Mouse (Mus musculus) brown adipose tissue, adult 24 weeks (tissue): ENCODE results near the gene Mark1. TPM values are rescaled to one million over a fixed set of nuclear protein-coding genes. Genes with fewer than 3 reads are reported as not detected.
A peak's percentile ranks its signal among the peaks of the same experiment; 100 is the strongest.

Source experiments
- H3K27ac ChIP-seq: fragments of 200-500 bp; replicated peaks from 2 replicates; pipeline ENCODE4 v1.5.1; 2012; ENCODE audit warnings: low read depth, mild to moderate bottlenecking, low read length
- H3K4me1 ChIP-seq: fragments of 200-500 bp; 2 replicates; pipeline ENCODE4 v1.6.1; 2012; ENCODE audit warnings: low read length, mixed read lengths; ENCODE audit not compliant: control insufficient read depth, insufficient read depth, insufficient read length
- H3K4me3 ChIP-seq: fragments of 200-500 bp; 2 replicates; pipeline ENCODE4 v1.5.1; 2012; ENCODE audit warnings: low read depth, mild to moderate bottlenecking, low read length, moderate library complexity; ENCODE audit not compliant: insufficient read depth
- polyA plus RNA-seq: library from polyadenylated mRNA; stranded (reverse); fragments of >200 nt; gene quantifications from 2 replicates; pipeline ENCODE4 v1.2.4, GENCODE M21; 2012; ENCODE audit not compliant: missing spikeins, insufficient read depth, insufficient read length

Mark1 gene
- polyA plus RNA-seq = 2.3 and 4.1 TPM in 2 replicates

DNA sequence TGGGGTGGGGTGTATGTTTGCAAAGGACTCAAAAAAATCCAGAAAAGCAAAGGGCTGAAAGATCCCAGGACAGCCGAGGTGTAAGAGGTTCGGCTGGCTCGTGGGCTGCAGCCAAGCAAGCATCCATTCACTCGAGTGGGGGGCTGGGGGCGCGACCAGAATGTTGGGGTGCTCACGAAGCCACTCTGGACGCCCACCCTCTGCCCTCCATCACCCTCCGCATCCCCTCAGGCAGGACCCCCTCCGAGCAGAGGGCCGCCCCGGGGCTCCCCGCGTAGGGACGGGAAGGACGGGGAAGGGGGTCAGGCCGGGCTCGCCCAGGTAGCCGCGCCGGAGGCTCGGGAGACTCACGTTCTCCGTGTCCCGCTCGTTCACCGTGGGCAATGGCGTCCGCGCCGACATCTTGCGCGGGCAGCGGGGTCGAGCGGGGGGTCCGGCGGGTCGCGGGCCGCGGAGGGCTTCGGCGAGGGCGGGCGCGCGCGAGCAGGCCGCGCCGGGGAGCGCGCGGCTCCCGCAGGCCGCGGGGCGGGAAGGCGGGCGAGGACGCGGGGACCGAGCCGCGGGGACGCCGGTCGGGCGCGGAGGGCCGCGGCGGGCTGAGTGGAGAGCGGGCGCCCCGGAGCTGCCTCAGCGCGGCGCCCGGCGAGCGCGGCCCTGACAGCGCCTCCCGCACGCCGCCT lies at the start of gene Mark1:
TSS of gene Mark1 (minus strand) at position 500 of the 680 bp plus-strand sequence.
- H3K4me3 ChIP-seq = peak within 1 kb of the TSS; percentile 67
- no peaks in the 10 kb centered on the region for H3K4me1 ChIP-seq
- no peak within 1 kb of the TSS for H3K27ac ChIP-seq

DNA sequence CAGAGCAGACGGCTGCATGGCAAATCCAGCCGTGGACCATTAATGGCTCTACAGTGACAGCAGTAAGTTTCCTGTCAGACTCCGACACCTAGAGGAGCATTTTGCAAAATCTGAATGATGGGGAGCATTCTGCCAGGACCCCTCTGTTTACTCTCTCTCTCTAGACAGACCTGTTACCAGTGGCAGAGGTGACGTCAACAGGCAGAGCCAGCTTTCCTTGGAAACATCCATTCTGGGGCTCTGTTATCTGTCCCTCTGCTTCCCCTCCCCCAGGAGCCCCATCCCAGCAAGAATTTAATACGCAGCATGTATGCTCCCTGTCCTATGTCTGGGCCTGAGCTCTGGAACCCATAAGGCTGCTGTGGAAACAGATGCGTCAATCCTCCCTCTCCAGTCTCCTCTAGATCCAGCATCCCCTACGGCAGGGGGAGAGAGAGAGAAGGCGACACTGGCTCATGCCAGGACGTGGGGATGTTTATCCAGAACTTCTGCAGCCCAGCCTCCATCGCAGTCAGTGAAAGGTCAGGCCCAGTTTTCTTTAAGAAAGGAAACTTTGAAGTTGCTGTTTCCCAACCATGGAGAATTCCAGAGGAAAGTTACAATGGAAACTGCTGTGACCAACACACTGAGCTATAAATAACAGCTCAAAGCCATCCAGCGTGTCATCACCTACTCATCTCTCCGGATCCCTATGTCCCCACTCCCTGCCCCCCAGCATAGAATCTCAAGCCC lies 48.3 kb upstream of the Mark1 start:
- H3K27ac ChIP-seq = peak overlapping the region; percentile 73
- peaks cover 9% of the 10 kb centered on the region for H3K4me1 ChIP-seq
- no peak overlapping the region for H3K4me3 ChIP-seq

DNA sequence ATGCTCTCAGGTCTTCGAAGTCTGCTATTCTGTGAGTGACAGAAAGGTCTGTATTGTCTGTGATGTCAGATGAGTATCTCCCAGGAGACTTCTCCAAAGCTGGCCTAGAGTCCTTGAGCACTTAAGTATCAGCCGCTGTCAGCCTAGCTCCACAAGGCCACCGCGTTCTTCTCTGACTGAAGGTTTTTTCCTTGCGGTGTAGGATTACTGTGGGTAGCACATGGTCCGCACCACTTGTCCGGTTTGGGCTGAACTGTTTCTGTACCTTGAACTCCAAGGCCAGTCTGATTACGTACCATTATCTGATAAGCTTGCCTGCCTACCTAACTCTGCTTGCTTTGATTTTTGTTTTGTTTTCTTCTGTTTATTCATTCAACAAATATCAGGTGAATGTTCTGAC lies 47.1 kb upstream of the Mark1 start:
- no peak overlapping the region for H3K27ac ChIP-seq
- H3K4me3 ChIP-seq = no peak overlapping the region
- peaks cover 9% of the 10 kb centered on the region for H3K4me1 ChIP-seq

DNA sequence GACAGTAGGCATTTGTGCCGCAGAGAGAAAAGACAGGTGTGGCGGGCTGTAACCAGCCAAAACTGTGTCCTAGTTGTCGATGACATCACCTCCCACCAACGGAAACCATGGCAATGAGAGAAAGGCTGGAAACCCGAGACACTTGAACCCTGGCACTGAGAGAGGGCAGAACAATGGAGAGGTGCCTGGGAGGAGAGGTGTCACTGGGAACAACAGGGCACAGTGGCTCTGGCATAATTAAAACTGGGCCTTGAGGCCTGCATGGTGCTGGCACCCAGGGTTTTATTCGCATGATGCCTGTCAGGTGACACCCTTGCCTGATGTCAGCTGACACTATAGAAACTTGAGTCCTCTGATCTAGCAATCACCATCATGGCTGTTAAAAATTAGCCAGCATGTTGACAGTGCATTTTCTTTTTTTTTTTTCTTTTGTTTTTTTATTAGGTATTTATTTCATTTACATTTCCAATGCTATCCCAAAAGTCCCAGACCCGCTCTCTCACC lies 38.9 kb upstream of the Mark1 start:
- no peaks in the 10 kb centered on the region for H3K4me1 ChIP-seq

DNA sequence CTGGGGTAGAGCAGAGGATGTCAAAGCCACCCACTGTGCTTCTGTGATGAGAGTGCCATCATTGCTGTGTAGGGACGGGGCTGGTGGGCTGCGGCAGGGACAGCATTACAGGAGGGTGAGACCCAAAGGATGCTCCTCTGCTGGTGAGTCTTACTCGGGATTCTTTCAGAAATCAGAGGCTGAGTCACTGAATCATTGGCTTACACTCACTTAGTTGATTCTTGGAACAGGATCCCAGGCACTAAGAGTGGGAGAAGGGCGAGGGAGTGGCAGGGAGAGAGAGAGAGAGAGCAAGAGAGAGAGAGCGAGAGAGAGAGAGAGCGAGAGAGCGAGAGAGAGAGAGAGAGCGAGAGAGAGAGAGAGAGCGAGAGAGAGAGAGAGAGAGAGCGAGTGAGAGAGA lies 31.2 kb upstream of the Mark1 start:
- H3K27ac ChIP-seq = no peak overlapping the region
- no peaks in the 10 kb centered on the region for H3K4me1 ChIP-seq
- H3K4me3 ChIP-seq = no peak overlapping the region

More for the DNA sequence above, 38.9 kb upstream of the Mark1 start:
- H3K4me3 ChIP-seq = no peak overlapping the region
- H3K27ac ChIP-seq = no peak overlapping the region

DNA sequence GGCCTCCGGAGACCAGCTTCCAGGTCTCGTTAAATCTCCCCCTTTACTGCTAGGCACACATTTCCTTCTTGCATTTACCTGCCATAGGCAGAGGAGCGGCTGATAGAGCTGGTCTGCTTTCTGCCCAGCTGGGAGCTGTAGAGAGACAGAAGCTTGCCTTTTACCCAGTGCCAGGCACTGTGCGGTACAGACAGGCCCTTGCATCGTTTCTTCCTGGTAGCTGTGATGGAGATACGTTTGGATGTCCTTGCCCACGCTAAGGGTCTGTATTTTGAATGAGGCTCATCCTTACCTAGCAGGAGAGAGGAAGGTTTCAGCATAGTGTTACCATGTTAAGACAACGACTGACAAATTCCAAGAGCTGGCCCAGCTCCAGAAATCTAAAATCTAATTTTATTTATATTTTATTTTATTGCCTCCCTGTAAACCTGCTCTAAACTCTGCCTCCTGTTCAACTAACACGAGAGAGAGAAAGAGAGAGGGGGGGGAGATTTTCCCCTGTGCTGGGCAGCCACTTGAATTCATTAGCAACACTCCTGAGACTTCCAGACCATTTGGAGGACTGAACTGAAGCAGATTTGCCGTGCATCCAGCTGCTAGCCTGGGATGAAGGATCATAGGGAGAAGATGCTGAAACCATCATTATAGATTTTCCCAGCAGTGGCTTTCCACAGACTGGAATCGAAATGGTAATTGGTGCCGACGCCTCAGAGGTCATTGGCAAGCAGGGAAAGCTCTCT lies 21.2 kb upstream of the Mark1 start:
- Histone ChIP-seq H3K4me3 (no peak overlapping the region), H3K27ac (no peak overlapping the region), H3K4me1 (no peaks in the 10 kb centered on the region)

DNA sequence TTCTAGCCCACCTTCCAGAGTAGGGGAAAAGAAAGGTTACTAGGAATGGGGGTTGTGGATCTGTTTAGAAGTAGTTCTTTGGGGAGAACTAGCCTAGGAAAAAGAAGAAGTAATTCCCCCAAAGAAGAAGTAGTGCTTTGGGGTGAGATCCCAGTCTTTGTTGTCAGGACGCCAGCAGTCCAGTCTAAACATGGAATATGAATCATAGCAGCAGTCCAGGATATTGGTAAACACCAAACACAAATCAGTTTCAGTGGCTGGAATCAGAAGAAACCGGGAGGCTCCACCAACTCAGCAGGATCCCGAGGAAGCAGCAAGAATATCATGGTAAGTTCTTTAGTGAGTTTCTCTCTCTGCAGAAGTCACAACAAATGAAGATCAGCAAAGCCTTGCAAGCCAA lies 13.2 kb upstream of the Mark1 start:
- no peak overlapping the region for H3K4me3 ChIP-seq
- H3K27ac ChIP-seq = no peak overlapping the region

DNA sequence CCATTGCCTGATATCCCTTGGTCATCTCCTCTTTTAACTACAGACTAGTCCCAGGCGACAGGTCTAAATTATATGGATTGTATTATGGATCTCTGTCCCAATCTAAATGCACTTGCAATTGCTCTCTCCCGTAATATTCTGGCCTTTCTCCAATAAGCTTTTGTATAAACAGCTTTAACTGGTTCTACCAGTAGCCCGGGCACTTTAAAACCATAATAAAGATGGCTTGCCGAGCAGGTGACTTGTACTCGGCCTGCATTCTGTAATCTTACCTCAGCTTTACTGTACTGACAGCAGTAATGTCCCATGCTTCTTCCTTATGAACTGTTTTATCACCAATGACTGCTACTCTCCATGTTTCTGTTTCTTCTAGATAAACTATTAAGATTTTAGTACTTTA lies 7.7 kb upstream of the Mark1 start:
- Histone ChIP-seq H3K4me3 (no peak overlapping the region), H3K4me1 (no peaks in the 10 kb centered on the region), H3K27ac (no peak overlapping the region)

More for the DNA sequence above, 13.2 kb upstream of the Mark1 start:
- no peaks in the 10 kb centered on the region for H3K4me1 ChIP-seq

DNA sequence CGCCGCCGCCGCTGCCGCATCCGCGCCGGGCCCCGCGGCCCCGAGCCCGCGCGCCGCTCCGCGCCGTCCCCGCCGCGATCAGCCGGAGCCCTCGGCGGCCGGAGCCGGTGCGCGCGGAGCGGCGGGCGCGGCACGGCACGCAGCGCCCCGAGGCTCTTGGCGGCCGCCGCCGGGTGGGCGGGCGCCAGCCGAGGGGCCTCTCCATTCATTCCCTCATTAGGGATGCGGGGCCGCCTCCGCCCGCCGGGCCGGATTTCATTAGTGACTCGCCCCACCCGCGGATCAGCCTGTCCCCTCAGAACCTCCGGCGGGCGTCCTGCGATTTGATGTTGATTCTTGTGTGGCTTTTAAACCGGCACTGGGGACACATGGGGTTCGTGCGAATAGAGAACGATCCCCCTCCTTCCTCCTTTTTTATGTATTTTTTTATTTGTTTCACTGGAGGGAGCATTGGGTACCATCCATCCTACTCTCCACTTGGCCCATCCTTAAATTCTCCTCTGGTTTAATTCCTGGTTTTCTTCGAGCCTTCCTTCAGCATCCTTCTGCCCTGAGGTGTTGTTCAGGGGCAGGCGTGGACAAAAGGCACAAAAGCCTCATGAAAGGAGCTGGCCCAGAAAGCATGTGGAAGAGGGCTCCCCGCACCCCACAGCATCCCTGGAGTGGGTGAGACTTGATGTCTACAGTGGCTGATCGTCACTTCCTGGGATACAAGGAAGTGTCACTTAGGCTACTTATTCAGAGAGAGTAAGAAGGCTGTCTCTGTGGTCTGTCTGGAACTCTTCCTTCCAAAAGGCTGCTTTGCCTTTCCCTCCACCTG lies 620 bp upstream of the Mark1 start:
- Histone ChIP-seq H3K27ac (no peak overlapping the region), H3K4me1 (no peaks in the 10 kb centered on the region), H3K4me3 (peak overlapping the region; percentile 67)

DNA sequence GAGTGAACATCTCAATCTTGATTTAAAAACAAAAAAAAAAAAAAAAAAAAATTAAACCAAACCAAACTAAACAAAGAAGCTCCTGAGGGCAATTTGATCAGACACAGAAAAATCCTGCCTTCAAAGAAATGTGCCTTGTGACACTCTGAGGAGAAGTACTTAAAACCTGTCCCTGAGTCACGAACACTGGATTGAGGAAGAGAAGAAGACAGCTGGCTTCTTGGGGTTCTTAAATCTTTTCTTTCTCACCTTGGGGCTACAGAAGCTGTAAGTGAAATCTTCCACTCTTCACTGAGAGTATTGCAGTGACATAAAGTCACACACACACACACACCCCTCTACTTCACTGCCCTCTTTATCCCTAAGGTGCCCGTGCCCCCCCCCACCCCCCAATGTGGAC lies 739 bp downstream of the Mark1 start:
- Histone ChIP-seq H3K27ac (no peak overlapping the region), H3K4me1 (no peaks in the 10 kb centered on the region), H3K4me3 (peak overlapping the region; percentile 67)

DNA sequence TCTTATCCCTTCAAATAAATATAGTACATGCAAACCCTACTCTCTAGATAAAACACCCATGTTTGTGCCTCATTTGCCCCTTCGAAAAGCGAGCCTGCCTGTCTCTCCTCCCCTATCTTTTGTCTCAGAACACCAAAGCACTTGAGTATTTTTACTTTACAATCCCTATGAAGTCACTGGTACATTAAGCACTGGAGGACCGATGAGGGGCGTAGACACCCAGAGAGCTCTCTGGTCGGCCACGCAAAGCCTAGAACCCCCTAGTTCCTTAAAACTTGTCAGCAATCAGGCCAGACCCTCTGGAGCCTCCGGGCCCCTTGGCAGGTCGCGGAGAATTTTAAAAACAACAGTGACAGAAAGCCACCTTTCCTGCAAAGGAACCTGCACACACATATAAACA lies 1.2 kb downstream of the Mark1 start:
- H3K4me1 ChIP-seq = no peaks in the 10 kb centered on the region
- H3K27ac ChIP-seq = no peak overlapping the region
- 0 out of 2 replicates have a peak overlapping the region, but pooled peaks have one; percentile 3 for H3K4me3 ChIP-seq

DNA sequence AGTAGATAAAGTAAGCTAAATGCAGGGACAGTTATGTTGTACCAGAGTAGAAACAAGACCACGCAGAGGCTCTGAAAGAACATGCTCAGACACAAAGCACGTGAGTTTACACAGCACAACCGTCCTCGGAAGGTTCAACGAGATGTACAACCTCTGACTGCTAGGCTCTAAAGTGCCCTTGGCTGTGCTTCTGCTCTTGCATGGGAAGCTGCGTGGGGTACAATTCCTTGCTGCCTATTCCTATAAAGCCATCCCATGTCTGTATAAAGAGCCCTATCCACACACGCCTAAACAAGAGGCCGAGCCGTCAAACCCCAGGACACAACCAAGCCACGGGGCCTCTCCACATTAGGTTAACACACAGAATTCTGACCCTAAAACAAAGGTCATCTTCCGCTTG lies 1.9 kb downstream of the Mark1 start:
- H3K4me3 ChIP-seq = no peak overlapping the region
- no peak overlapping the region for H3K27ac ChIP-seq

DNA sequence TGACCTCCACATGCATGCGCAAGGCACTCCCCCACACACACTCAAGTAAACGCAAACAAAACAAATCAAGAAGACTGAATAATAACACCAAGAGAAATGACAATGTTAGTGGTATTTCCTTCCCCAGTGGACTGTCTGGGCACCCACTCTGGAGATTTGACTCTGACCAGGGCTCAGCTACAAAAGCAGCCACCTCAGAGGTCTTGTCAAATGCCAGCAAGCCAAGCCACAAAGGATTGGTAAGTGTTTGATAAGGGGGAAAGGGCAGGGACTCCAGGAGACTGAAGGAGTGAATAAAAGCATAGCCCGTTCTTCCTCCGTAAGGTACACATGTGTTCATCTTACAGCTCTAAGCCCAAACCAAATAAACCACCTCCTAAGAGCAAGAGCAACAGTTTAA lies 4.0 kb downstream of the Mark1 start:
- Histone ChIP-seq H3K4me3 (no peak overlapping the region), H3K27ac (no peak overlapping the region), H3K4me1 (no peaks in the 10 kb centered on the region)

More for the DNA sequence above, 1.9 kb downstream of the Mark1 start:
- no peaks in the 10 kb centered on the region for H3K4me1 ChIP-seq

DNA sequence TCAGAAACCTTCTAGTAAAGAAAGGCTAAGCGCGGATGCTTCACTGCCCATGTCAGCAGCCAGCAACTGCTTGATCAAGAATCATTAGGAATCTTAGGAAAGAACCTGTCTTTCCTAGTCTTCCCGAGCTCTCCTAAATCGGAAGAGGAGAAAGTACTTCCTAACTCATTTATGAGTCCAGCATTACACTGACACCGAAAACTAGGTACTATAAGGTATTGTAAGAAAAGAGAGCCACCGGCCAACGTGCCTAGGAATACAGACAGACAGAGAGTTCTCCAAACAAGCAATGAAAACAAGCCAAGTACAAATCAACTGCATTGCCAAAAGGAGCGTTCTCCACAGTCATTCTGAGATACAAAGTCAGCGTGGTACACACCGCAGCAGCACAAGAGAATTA lies 8.2 kb downstream of the Mark1 start:
- Histone ChIP-seq H3K4me3 (no peak overlapping the region), H3K27ac (no peak overlapping the region), H3K4me1 (no peaks in the 10 kb centered on the region)
